Mouse (Mus musculus): Measurements from ENCODE around the gene Gpx4. TPM values are rescaled to one million over a fixed set of nuclear protein-coding genes. Genes with fewer than 3 reads are reported as not detected.

Gpx4 gene
- total RNA-seq (2021): 100 to 1,000 TPM; 468 to 559 TPM

DNA sequence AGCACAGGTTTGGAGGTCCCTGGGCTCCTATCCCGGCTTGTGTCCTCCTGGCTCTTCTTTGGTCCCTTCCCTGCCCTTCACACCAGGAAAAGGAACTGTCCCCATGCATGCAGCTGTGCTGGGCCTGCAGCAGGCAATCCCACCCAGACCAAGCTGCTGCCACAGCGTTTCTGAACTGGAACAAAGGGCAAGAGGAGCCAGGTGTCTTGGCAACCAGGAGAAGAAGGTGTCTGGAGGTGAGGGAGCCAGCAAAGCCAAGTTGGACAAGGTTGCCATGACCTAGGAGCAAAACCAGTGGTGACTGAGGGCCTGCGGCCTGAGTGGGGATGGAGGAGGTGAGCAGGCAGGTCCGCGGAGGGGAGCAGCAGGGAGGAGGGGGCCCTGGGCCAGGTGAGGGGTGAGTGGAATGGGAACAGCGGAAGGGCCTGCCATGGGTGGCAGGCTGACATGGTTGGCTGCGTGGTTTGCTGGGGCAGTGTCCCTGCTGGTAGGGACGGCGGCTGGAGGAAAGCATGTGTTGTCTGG lies at the start of gene Gpx4:
Gene Gpx4, plus strand, starts transcription at position 126 of the 525 bp plus-strand sequence.
- no peak for DNase-seq (ENCODE audit: low spot score in 2 of 2)
- intact Hi-C loops (cut with DNase I): no loop called here

DNA sequence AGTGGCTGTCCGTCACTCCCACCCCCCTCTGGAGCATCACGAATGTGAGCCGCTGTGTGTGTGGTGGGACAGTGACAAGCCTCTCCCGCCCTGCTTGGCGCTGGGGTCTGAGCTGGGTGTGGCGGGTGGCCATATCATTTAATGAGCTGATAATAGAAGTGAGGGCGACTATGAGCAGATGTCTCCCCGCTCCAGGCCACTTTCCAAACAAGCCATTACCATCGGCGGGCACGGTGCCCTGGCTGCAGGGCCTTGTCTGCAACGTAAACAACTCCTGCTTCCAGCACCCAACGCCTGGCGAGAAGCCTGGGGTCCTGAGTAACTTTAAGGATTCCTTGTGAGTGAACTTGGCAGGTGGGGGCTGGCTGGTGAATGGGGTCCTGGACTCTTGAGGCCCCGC lies 49.1 kb upstream of the Gpx4 start:
- intact Hi-C loops (cut with DNase I): loop anchor here (2.0 kb wide), 1 partner anchor 41 kb away; the partner anchor contains the start of gene Polr2e
- no peak for DNase-seq (ENCODE audit: low spot score in 2 of 2)

DNA sequence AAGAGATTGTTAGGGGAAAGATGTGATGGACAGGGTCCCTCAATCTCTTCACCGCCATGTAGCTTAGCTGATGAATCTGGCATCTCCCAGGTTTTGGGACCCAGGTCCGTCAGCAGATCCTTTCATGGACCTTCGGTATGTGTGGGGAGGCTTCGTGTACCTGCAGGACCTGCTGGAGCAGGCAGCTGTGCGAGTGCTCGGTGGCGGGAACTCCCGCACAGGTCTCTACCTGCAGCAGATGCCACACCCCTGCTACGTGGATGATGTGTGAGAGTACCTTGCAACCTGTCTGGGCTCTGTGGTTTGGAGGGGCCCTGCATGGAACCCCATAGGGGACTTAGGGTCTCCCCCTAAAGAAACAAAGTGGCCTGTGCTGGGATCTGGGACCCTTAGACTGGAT lies 45.0 kb upstream of the Gpx4 start:
- no peak for DNase-seq (ENCODE audit: low spot score in 2 of 2)
- intact Hi-C loops (cut with DNase I): no loop called here

DNA sequence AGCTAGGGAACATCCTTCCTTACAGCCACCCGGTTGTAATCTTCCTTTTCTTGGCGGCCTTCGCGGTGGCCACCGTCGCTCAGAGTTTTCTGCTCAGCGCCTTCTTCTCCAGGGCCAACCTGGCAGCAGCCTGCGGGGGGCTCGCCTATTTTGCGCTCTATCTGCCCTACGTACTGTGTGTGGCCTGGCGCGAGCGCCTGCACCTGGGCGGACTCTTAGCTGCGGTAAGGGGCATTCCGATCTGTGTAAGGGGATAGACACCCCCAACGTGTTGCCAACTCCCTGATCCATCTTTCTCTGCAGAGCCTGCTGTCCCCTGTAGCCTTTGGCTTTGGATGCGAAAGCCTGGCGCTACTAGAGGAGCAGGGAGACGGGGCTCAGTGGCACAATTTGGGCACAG lies 44.1 kb upstream of the Gpx4 start:
- DNase-seq (ENCODE audit: low spot score in 2 of 2): no peak
- intact Hi-C loops (cut with DNase I): no loop called here

DNA sequence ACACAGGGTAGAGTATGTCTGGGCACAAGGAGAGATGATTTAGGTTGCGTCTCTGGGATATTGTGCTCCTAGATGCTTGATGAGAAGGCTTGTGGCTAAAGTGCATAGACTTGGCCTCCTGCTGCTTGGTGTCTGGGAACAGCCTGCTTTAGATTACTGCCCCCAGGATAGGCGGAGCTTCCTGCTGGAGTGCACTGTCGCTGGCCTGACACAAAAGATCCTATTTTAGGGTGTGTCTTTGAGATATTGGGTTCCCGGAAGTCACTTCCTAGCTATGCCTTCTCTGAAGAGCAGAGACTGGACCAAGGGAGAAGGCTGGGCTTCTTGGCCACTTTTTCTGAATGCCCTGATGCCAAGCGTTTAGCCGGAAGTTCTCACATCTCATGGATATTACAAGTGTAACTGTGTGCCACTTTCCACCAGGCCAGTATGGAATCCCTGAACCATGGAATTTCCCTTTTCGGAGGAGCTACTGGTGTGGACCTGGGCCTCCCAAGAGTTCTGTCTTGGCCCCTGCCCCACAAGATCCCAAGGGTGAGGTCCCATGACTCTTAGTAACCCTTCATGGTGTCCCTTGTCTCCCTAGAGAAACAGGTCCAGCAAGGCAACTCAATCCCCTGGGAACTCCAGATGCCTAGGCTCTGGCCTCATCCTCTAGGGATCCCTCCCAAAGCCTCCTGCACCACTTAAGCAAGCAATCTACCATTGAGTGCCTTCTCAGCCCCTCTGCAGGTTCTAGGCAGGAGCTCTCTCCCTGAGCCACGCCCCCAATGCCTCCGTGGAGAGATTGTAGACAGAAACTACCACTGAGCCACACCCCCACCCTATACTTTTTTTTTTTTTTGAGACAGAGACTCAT lies 43.4 kb upstream of the Gpx4 start:
- intact Hi-C loops (cut with DNase I): no loop called here
- DNase-seq (ENCODE audit: low spot score in 2 of 2): no peak

DNA sequence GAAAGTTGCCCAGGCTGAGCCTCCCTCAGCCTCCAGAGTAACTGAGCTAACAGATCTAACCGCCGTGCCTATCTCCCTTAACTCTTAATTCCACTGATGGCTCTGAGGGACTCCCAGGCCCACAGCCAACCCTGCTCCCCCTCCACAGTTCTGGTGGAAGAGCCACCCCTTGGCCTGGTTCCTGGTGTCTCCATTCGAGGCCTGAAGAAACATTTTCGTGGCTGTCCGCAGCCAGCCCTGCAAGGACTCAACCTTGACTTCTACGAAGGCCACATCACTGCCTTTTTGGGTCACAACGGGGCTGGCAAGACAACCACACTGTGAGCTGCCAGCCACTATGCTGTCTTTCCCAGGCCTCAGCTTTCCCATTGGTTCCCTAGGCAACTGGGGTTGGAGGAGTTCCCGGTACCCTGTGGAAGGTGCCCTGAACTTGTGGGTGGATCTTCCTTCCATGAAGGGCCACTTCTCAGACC lies 42.7 kb upstream of the Gpx4 start:
- intact Hi-C loops (cut with DNase I): no loop called here
- DNase-seq (ENCODE audit: low spot score in 2 of 2): no peak

DNA sequence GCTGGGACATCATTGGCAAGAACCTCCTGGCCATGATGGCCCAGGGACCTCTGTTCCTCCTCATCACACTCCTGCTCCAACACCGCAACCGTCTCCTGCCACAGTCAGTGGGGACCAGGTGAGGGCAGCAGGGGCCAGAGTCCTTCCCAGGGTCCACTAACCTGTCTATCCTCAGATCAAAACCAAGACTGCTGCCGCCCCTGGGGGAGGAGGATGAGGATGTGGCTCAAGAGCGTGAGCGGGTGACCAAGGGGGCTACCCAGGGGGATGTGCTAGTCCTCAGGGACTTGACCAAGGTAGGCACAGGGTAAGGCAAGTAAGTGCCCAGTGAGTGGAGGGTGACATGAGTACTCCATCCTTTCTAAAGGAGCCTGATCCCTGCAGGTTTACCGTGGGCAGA lies 35.2 kb upstream of the Gpx4 start:
- no peak for DNase-seq (ENCODE audit: low spot score in 2 of 2)
- intact Hi-C loops (cut with DNase I): no loop called here

DNA sequence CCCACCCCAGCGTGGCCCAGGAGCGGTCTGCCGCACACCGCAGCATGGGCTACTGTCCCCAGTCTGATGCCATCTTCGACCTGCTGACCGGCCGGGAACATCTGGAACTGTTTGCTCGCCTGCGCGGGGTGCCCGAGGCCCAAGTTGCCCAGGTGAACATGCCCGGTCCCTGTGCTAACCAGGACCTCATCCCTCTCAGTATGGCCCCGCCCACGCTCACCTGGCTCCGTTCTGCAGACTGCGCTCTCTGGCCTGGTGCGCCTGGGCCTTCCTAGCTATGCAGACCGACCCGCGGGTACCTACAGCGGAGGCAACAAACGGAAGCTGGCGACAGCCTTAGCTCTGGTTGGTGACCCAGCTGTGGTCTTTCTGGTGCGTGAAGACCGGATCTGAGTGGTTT lies 33.4 kb upstream of the Gpx4 start:
- intact Hi-C loops (cut with DNase I): no loop called here
- no peak for DNase-seq (ENCODE audit: low spot score in 2 of 2)

DNA sequence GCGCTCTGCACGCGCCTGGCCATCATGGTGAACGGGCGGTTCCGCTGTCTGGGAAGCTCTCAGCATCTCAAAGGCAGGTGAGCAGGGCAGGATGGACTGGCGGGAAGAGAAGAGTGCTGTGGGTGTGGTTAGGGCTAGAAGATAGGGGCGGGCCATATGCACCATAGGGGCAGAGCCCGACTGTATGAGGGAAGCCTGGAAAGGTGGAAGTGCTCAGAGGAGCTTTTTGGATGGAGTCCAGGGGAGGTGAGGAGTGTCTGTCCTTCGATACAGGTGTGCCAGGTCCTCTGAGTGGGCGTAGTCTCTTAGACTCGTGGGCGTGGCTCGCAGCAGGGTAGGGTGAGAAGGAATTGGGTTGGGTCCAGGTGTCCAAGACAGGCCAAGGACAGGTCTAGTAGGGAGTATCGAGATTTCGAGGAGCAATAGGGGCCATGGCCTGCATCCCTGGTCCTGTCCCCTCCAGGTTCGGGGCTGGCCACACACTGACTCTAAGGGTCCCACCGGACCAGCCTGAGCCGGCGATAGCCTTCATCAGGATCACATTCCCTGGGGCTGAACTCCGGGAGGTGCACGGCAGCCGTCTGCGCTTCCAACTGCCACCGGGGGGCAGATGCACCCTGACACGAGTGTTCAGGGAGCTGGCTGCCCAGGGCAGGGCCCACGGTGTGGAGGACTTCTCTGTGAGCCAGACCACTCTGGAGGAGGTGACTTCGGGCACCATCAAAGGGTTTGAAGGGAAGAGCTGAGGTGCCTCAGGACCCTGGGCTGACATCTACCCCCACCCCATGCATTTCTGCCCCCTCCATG lies 32.3 kb upstream of the Gpx4 start:
- intact Hi-C loops (cut with DNase I): no loop called here
- no peak for DNase-seq (ENCODE audit: low spot score in 2 of 2)

DNA sequence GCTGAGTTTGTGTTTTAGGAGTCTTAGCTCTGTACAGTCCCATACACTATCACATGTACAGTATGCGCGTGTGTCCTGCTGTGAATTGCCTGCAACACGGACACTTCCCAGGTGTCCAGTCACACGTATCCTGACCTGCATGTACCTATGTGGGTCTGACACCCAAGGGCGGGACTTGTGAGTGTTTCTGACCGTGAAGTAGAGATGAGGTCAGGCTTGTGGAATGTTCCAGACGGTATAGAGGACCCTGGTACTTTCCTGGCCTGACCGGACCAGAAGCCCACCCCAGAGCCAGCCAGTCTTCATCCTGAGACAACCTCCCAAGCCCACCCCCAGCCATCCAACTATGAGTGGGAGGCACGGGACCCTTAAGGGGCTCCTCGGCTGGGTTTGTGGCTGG lies 31.4 kb upstream of the Gpx4 start:
- intact Hi-C loops (cut with DNase I): no loop called here

DNA sequence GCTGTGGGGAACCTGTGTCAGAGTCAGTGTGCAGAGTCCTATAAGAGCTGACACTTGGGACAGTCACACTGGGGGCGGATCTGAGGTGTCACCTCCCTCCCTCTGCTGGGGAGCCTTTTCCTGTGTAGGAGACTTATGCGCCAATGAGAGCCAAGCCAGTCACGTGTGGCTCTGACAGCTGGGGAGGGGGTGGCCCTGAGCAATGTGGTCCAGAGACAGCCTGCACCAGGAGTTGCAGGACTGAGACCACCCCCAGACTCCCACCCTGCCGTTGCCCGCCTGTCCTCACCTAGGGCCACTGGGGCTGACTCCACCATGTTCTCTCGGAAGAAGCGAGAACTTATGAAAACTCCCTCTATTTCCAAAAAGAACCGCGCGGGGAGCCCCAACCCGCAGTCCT lies 30.5 kb upstream of the Gpx4 start, which contains the start of gene Arhgap45:
Gene Arhgap45, plus strand, starts transcription at position 143 of the 400 bp plus-strand sequence.
- intact Hi-C loops (cut with DNase I): no loop called here
- no peak for DNase-seq (ENCODE audit: low spot score in 2 of 2)

More for the DNA sequence above, 31.4 kb upstream of the Gpx4 start:
- DNase-seq (ENCODE audit: low spot score in 2 of 2): no peak

DNA sequence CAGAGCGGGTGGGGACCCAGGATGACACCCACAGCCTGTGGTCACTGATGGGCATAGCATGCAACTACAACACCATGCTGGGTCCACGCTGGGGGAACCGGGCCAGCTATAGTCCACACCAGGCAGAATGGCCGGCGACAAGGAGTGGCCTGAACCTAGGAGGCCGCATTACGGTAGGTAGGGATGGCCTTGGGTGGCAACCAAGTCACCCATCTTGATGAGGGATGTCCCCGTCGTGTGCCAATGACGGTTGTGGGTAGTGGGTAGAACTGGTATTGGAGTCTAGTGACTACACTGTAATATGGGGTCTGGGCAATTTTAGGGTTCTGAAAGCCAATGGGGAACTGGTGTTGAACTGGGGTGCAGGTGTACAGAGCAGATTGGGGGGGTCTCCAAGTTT lies 30.0 kb upstream of the Gpx4 start:
- intact Hi-C loops (cut with DNase I): no loop called here
- DNase-seq (ENCODE audit: low spot score in 2 of 2): no peak

DNA sequence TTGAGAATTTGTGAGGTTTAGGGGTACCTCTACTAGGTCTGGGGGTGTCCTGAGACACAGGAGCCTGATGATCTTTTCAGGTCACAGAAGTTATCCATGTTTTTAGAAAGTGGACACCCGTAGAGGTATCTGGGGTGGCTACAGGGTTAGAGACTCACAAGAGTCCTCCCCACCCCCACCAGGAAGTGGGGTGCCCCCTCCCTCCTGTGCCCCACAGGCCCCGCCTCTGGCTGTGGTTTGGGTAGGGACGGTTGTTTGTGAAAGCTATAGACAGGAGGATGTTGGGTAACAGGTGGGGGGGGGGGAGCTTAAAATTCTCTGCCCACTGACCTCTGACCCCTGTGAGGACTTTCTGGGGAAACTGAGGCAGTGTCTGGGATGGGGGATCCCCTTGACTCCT lies 29.6 kb upstream of the Gpx4 start:
- intact Hi-C loops (cut with DNase I): no loop called here
- no peak for DNase-seq (ENCODE audit: low spot score in 2 of 2)

DNA sequence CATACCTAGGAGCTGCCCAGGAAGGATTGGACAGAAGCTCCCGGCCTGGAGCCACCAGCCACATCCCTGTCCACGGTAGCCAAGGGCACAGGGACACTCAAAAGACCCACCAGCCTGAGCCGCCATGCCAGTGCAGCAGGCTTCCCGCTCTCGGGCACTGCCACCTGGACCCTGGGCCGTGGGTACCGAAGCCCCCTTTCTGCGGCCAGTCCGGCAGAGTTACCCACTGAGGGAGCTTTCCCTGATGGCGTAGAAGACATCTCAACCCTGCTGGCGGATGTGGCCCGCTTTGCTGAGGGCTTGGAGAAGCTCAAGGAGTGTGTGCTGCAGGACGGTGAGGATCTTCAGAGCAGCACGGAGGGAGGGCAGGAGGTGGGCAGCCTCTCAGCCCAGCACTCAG lies 29.2 kb upstream of the Gpx4 start:
- intact Hi-C loops (cut with DNase I): no loop called here
- DNase-seq (ENCODE audit: low spot score in 2 of 2): no peak

DNA sequence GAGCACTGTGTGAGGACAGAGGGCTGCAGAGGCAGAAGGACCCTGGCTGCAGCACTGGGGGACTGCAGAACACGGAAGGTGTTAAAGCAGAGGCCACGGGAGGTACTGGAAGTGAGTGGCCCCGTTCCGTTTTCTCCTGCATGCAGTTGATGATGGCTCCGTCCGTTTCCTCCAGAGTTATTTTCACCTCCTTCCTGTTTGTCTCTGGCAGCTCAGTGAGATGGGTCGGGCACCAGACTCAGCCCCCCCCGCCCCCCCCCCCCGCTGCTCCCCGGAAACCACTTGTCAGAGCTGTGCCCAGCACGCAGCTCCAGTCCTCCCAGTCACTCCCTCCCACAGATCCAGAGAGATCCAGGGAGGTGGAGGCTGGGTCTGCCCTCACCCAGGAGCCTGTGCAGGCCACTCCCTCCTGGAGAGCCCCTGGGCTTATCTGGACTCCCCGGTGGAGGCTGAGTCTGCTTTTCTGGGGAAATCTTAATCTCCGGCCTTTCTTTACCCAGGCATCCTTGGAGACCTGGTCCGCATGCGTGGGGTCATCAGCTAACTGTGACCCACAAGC lies 28.1 kb upstream of the Gpx4 start:
- no peak for DNase-seq (ENCODE audit: low spot score in 2 of 2)
- intact Hi-C loops (cut with DNase I): no loop called here

DNA sequence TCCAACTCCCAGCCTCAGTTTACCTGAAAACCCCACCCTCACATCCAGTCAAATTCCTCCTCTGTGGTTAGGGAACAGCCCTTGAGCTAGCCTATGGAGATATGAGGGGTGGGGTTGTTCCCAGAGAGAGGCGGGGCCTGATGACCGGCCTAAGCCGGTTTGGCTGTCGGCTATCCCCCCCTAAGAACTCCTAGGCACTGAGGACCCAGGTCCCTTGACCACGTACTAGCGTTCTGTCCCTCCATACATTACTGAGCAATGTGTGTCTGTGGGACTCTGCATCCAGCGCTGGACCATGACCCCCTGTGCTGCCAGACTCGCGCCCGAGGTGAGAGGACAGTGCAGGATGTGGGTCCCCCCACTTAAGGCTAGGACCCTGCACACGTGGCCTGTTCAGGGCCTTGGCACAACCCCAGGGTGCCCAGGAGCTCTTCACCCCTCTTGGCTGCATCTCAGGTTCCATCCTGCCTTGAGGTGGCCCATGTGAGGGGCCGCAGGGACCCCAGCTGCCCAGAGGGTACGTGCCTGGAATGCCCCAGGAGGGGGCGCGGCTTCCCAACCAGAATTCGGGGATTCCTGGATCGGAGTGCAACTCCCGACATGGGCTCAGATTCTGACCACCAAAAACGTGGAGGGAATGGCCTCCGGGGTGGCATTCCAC lies 27.4 kb upstream of the Gpx4 start:
- intact Hi-C loops (cut with DNase I): no loop called here

DNA sequence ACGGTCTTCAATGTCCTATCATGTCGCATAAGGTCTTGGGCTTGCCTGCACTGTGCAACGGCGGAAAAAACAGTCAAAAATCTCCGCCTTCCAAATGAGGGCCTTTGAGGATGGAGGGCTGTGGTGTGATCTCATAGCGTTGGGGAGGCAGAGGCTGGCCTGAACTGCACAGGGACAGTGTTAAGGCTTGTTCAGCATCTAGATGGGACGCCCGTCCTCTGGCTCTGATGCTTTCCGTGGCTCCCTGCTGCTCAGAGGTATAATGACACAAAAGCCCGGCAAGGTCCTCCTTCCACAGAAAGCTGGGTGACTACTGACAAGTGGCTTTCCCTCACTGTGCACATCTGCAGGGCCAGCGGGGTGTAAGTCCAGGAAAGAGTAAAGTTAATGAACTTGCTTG lies 26.8 kb upstream of the Gpx4 start:
- no peak for DNase-seq (ENCODE audit: low spot score in 2 of 2)
- intact Hi-C loops (cut with DNase I): no loop called here

More for the DNA sequence above, 27.4 kb upstream of the Gpx4 start:
- no peak for DNase-seq (ENCODE audit: low spot score in 2 of 2)

DNA sequence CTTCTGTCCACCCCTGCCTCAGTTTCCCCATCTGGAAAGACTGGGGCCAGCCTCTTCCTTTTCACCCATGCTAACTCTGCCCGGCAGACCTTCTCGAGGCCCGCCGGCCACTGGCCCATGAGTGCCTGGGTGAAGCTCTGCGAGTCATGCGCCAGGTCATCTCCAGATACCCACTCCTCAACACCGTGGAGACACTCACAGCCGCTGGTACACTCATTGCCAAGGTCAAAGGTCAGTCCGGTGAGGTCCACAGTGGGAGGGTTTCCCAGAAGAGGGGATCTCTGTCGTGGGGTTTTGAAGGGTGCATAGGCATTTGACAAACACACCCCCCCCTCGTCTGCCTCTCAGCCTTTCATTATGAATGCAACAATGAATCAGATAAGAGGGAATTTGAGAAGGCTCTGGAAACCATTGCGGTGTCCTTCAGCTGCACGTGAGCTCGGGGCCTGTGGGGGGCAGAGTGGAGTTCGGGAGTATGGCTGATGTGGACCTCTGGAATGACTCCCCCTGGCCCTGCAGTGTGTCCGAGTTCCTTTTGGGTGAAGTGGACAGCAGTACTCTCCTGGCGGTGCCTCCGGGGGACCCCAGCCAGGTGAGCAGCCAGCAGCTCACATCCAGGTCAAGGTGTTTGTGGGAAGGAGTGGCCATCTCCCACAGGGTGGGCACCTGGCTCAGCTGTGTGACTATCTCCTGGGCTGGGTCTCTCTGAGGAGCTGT lies 26.2 kb upstream of the Gpx4 start:
- DNase-seq (ENCODE audit: low spot score in 2 of 2): no peak
- intact Hi-C loops (cut with DNase I): no loop called here

DNA sequence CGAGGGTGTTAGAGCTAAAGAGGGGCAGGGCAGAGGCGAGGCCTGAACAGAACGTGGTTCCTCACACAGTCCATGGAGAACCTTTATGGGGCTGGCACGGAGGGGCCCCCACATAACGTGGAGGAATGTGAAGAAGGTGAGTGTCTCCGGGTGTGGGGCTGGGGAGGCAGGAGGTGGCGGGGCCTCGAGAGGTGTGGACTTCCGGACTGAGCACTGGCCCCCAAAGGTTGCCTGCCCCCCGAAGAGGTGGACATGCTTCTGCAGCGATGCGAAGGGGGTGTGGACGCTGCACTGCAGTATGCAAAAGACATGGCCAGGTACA lies 25.7 kb upstream of the Gpx4 start:
- DNase-seq (ENCODE audit: low spot score in 2 of 2): no peak
- intact Hi-C loops (cut with DNase I): no loop called here
